Mouse (Mus musculus) fat pad, adult 2 months (tissue): Measurements from ENCODE around the gene Fan1.

ENCODE experiments used
- DNase-seq: peaks from one replicate; pipeline ENCODE4 v3.0.0-alpha.2; 2011; ENCODE audit warnings: low read depth, low spot score; ENCODE audit errors: extremely low read depth

The Fan1 gene

GRCm38 (mm10) chr7:64332686-64333085, 41.2 kb downstream of the Fan1 start:
- no peak for DNase-seq

- no peak for DNase-seq
Observed at GRCm38 (mm10) chr7:64331309-64331708, 42.6 kb downstream of the Fan1 start.

- DNase-seq, result no peak
Observed at GRCm38 (mm10) chr7:64327486-64327885, 46.4 kb downstream of the Fan1 start.

- no peak for DNase-seq
Observed at GRCm38 (mm10) chr7:64326892-64327291, 47.0 kb downstream of the Fan1 start.

- no peak for DNase-seq
Observed at GRCm38 (mm10) chr7:64321658-64322057, 52.2 kb downstream of the Fan1 start.

- no peak for DNase-seq
Observed at GRCm38 (mm10) chr7:64321125-64321524, 52.8 kb downstream of the Fan1 start.

- no peak for DNase-seq
Observed at GRCm38 (mm10) chr7:64312811-64313210, 61.1 kb downstream of the Fan1 start.

GRCm38 (mm10) chr7:64310756-64311155, 63.1 kb downstream of the Fan1 start:
- no peak for DNase-seq

- DNase-seq, result no peak
Observed at GRCm38 (mm10) chr7:64310241-64310640, 63.7 kb downstream of the Fan1 start.
